Mouse (Mus musculus) heart, embryonic 10.5 days (tissue): ENCODE measurements around the gene Prkcsh. TPM values are rescaled to one million over a fixed set of nuclear protein-coding genes. Genes with fewer than 3 reads are reported as not detected.

Experiments used
- DNase-seq: peaks from one replicate; pipeline ENCODE4 v3.0.0-alpha.2; 2017; ENCODE audit warnings: low spot score
- H3K27ac ChIP-seq: fragments of 300-500 bp; sonication (generic); 2 replicates; pipeline ENCODE4 v1.5.1; 2016; ENCODE audit warnings: mild to moderate bottlenecking
- H3K27me3 ChIP-seq: fragments of 300-500 bp; sonication (generic); 2 replicates; pipeline ENCODE4 v1.6.1; 2016; ENCODE audit warnings: mild to moderate bottlenecking; ENCODE audit not compliant: poor library complexity, insufficient read depth, severe bottlenecking
- H3K36me3 ChIP-seq: fragments of 300-500 bp; sonication (generic); 2 replicates; pipeline ENCODE4 v1.6.1; 2016; ENCODE audit warnings: mild to moderate bottlenecking, moderate library complexity
- H3K4me1 ChIP-seq: fragments of 300-500 bp; sonication (generic); 2 replicates; pipeline ENCODE4 v1.6.1; 2016; ENCODE audit warnings: mild to moderate bottlenecking
- H3K4me3 ChIP-seq: fragments of 300-500 bp; sonication (generic); 2 replicates; pipeline ENCODE4 v1.5.1; 2016; ENCODE audit warnings: mild to moderate bottlenecking, moderate library complexity
- H3K9me3 ChIP-seq: fragments of 300-500 bp; sonication (generic); 2 replicates; pipeline ENCODE4 v1.6.1; 2016; ENCODE audit warnings: mild to moderate bottlenecking, moderate library complexity
- WGBS: fragments of 180-500 bp; shearing (Covaris S2); methylation state at CpG from one replicate; pipeline ENCODE4 v1.1.7; 2016; 5-methylcytosine and 5-hydroxymethylcytosine counted together
- polyA plus RNA-seq: library from polyadenylated mRNA; unstranded; fragments of >200 nt; fragmentation: Nextera tagmentation; extraction: Ambion mirVana; gene quantifications from 2 replicates; pipeline ENCODE4 v1.2.1, GENCODE M21; 2016

The Prkcsh gene
- polyA plus RNA-seq, 1 experiment from 2014 or later: 106 TPM

DNA sequence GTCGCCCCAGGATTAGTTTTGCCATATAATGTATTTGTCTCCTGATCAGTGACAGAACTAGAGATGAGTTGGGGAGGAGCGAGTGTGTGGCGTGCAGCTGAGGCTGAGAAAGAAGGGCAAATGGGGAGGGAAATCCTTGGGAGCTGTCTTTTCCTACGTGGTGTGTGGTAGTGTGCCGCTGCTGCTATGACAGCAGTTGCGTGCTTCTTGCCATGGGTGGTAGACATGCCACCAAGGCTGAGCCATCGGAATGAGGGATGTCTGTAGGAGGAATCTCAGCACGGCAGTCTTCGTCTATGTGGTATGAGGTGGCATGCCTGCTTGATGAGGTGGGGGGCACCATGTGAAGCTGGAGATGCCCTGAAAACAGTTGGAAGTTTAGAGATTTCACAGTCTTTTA is 27.8 kb downstream of the Prkcsh start:
- H3K27me3 ChIP-seq: peaks cover 9% of the 10 kb centered on the region
- H3K9me3 ChIP-seq: no peaks in the 10 kb centered on the region
- WGBS: 87% methylated on average over 9 of the region's 9 CpGs
- H3K4me1 ChIP-seq: 0 out of 2 replicates have a peak, but pooled peaks cover 9% of the 10 kb centered on the region
- no peak for DNase-seq
- H3K36me3 ChIP-seq: no peaks in the 10 kb centered on the region
- H3K27ac ChIP-seq: no peak overlapping the region
- H3K4me3 ChIP-seq: no peak overlapping the region

DNA sequence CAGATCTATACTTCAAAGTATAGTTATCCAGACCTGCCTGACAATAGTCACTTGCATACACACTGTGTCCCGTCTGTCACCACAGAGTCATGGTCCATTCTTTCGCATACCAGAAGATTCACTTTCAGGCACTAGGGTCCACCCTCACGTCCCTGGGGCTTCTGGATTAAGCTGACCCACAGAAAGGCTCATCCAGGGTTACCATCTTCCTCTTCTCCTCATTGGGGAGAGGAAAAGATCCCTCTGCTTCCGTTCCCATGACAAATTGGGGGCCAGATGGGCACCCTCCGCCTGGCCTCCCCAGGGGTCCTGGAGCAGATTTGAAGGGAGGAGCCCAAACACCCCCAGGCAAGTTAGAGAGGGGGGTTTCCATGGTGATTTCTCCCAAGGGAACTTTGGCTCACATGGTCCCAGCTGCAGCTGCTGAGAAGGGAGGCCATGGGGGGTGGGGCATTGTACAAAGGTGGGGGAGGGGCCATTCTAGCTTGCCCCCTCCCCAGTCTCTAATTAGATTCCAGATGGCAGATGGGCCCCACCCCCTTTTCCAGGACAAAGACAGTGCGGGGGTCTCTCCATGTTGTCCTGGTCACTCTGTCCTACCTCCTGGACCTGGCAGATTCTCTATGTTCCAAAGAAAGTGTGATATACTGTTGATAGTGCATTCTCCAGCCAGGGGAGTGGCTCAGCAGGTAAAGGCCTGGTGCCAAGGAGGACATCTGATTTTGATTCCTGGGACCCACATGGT is 32.9 kb downstream of the Prkcsh start:
- Histone ChIP-seq H3K27me3 (peaks cover 3% of the 10 kb centered on the region), H3K27ac (no peak overlapping the region), H3K4me3 (no peak overlapping the region), H3K36me3 (no peaks in the 10 kb centered on the region), H3K4me1 (no peaks in the 10 kb centered on the region), H3K9me3 (no peaks in the 10 kb centered on the region)
- no peak for DNase-seq
- WGBS: 46% methylated on average over 6 of the region's 6 CpGs

DNA sequence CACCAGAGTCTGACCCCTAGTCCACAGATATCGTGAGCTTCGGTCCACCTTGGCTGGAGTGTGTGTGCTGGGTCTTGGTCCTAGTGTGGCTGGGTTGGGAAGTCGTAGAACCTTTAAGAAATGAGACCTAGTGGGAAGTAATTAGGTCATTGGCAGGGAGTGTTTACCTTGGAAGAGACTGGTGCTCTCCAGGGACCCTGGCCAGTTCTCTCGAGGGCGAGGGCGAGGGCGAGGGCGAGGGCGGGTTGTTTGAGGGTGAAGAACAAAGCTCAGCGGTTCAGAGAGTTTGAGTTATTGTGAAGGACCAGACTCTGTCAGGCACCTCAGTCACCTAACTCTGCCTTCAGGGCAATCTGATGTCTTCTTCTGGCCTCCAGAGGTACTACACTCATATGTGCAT is 35.2 kb downstream of the Prkcsh start:
- WGBS: 77% methylated on average over 10 of the region's 10 CpGs
- H3K4me1 ChIP-seq: no peaks in the 10 kb centered on the region

DNA sequence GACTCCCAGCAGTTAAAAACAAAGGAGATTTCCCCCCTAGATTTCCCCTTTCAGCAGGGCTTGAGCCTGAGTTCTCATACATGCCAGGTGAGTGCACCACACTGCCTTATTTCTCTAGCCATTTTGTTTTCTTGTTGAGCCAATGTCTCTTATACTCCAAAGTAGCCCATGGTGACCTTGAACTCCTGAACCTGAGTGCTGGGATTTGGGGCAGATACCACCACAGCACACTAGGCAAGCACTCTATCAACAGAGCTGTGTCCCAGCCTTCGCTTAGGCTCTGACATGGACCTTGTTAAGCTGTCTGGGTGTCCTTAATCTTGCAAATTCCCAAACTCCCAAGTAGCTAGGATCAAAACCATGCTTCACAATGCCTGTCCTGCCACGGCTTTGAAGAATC is 39.2 kb downstream of the Prkcsh start:
- H3K9me3 ChIP-seq: no peaks in the 10 kb centered on the region
- no peaks in the 10 kb centered on the region for H3K4me1 ChIP-seq
- H3K36me3 ChIP-seq: no peaks in the 10 kb centered on the region
- no peaks in the 10 kb centered on the region; the same call in 1 of the 2 replicates for H3K27me3 ChIP-seq
- H3K27ac ChIP-seq: no peak overlapping the region
- H3K4me3 ChIP-seq: no peak overlapping the region
- 70% methylated on average over 2 of the region's 2 CpGs for WGBS
- no peak for DNase-seq

More for the DNA sequence above, 35.2 kb downstream of the Prkcsh start:
- Histone ChIP-seq H3K9me3 (no peaks in the 10 kb centered on the region), H3K27ac (no peak overlapping the region), H3K27me3 (no peaks in the 10 kb centered on the region), H3K4me3 (no peak overlapping the region), H3K36me3 (no peaks in the 10 kb centered on the region)
- DNase-seq: no peak

DNA sequence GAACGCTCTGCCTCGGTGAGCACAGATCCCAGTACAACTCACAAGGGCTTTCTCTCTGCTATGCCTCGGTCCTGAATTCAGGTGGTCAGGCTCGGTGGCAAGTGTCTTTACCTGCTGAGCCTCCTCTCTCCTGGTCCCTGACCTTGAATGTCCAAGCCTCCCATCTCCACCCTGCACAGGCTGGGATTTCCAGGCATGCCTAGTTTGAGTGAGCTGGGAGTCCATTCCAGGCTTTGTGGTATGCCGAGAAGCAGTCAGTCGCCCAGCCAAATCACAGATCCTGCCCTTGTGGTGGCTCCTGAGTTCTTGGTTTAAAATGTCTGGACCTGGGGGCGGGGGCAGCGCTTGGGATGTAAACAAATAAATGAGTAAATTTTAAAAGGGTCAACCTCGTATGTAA is 44.7 kb downstream of the Prkcsh start:
- peaks cover 40% of the 10 kb centered on the region for H3K27me3 ChIP-seq
- H3K4me1 ChIP-seq: peaks cover 26% of the 10 kb centered on the region
- H3K36me3 ChIP-seq: no peaks in the 10 kb centered on the region
- 58% methylated on average over 9 of the region's 9 CpGs for WGBS
- no peak overlapping the region for H3K4me3 ChIP-seq
- DNase-seq: no peak
- H3K9me3 ChIP-seq: no peaks in the 10 kb centered on the region
- no peak overlapping the region for H3K27ac ChIP-seq

DNA sequence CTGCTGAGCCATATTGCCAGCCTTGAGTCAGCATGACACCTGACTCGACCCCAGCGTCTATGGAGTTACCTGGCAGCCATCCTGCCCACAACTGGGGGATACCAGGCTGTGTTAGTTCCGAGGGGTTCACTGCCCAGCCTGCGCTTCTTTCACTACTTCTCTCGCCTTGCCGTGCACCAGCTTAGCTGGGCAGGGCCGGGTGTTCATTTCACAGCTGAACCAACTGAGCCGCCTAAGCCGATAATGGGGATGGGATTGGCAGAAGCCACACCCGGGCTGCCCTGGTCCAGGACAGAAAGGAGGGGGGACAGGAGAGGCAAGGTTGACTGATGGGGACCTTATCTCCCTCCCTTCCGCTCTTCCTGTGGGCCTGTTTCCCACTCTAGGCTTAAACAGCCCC is 46.7 kb downstream of the Prkcsh start:
- peaks cover 58% of the 10 kb centered on the region for H3K27me3 ChIP-seq
- DNase-seq: no peak
- 63% methylated on average over 11 of the region's 11 CpGs for WGBS
- H3K36me3 ChIP-seq: no peaks in the 10 kb centered on the region
- no peaks in the 10 kb centered on the region for H3K9me3 ChIP-seq
- H3K4me3 ChIP-seq: no peak overlapping the region
- no peak overlapping the region for H3K27ac ChIP-seq
- peaks cover 27% of the 10 kb centered on the region for H3K4me1 ChIP-seq

DNA sequence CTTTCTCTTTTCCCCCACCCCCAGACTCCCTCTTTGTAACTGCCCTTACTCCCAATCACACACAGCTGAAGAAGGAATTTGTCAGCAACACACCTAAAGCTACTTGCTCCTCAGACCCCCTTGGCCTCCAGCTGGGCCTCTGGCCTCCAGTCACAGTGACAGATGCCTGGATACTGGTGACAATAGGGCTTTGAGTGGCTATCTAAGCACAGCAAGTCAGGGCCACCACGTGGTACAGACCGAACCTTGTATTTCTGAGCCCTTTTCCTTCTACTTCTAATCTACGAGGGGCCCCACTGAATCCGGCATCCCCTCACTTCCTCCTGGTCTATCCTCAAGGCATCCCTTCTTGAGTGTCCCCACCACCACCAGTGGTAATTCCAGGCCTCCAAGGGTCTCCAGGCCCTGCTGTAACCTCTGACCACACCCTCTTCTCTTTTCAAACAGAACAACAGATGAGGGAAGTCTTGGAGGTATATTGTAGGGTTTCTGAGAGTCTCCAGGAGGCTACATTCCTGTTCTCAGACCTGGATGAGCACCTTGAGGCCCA is 47.2 kb downstream of the Prkcsh start:
- Histone ChIP-seq H3K4me3 (0 out of 2 replicates have a peak overlapping the region, but pooled peaks have one; percentile 58), H3K27ac (no peak overlapping the region), H3K27me3 (peaks cover 63% of the 10 kb centered on the region), H3K9me3 (no peaks in the 10 kb centered on the region), H3K36me3 (no peaks in the 10 kb centered on the region), H3K4me1 (peaks cover 32% of the 10 kb centered on the region)
- 48% methylated on average over 4 of the region's 4 CpGs for WGBS
- DNase-seq: no peak

DNA sequence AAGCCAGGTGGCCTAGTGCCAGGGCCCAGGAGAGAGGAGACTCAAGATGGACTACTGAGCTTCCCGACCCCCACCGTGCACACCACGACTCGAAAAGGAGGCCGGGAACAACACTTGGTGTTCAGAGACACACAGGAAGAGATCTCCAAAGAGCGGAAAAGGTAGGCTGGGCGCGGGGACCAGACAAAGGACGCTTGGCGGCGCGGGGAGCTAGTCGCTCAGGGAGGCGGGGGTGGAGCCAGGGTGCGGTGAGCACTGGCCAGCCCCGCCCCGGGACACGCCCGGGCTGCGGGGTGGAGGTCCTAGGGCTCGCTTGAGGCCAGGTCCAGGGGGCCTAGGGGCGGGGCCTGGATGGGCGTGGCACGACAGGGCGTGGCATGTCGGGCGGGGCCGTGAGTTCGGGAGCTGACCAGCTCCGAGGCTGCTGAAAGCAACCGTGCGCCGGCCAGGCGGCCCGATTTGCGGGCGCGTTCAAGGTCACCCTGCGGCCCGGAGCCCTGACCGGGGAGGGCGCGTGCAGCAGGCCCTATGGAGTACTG is 47.8 kb downstream of the Prkcsh start:
- H3K9me3 ChIP-seq: no peaks in the 10 kb centered on the region
- no peaks in the 10 kb centered on the region for H3K36me3 ChIP-seq
- DNase-seq: peak; percentile 93
- 2% methylated on average over 43 of the region's 43 CpGs for WGBS
- H3K4me3 ChIP-seq: peak overlapping the region; percentile 58
- peaks cover 70% of the 10 kb centered on the region for H3K27me3 ChIP-seq
- H3K27ac ChIP-seq: peak overlapping the region; percentile 64
- peaks cover 33% of the 10 kb centered on the region for H3K4me1 ChIP-seq

DNA sequence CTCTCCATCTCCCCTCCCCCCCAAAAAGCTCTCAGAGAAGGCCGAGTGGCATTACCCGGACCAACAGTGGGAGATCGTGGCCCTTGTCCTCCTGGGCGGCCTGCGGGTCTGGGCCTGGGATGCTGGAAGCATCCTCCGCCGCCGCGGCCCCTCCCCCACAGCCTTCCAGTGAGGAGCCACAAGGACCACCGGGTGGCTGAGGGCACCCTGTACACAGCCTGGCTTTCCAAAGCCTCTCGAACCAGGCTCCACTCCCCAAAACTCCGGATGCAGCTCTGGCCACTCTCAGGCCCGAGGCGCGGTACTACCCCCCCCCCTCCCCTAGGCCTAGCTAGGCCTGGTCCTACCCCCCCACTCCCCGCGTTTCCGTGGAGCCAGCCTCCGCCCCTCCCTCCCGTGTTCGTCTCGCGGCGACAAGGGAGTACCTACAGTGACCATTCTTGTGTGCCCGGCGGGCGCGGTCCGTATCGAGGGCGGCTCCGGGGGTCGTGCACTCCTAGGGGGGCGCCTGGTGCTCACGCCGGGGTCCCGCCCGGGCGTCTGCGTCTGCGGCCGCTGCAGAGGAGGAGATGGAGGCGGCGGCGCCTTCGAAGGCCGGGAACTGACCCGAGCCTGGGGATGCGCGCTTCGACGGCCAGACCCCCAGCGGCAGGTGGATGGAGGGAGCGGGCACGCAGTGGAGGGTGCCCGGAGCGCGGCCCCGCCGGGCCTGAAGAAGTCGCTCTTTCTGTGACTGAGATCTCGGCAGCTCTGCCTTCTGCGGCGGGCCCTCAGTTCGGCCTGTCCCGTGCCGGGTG is 48.8 kb downstream of the Prkcsh start:
- Histone ChIP-seq H3K27ac (peak overlapping the region; percentile 64; the same call in 1 of the 2 replicates), H3K4me1 (peaks cover 36% of the 10 kb centered on the region), H3K9me3 (no peaks in the 10 kb centered on the region), H3K4me3 (peak overlapping the region; percentile 58), H3K27me3 (peaks cover 79% of the 10 kb centered on the region), H3K36me3 (no peaks in the 10 kb centered on the region)
- WGBS: 1% methylated on average over 67 of the region's 67 CpGs
- DNase-seq: no peak

DNA sequence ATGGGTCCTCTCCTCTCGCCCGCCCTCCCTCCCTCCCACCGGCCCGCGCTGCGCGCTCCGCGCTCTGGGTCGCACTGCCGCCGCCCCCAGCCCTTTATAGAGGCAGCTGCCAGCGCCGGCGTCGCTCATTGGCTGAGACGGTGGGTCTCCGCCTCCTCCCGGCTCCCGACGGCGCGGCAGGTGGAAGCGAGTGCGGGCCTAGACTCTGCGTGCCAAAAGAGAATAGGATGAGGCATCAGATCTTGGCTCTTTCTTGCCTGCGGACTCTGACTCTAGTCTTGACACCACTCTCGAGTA is 49.3 kb downstream of the Prkcsh start, which contains the start of gene Elavl3:
TSS of gene Elavl3 (minus strand) at position 66 of the 297 bp plus-strand sequence.
- under 1% methylated on average over 28 of the region's 28 CpGs for WGBS
- no peaks in the 10 kb centered on the region for H3K9me3 ChIP-seq
- peaks cover 36% of the 10 kb centered on the region for H3K4me1 ChIP-seq
- H3K4me3 ChIP-seq: peak within 1 kb of the TSS; percentile 58
- DNase-seq: no peak
- H3K36me3 ChIP-seq: peaks cover 2% of the 10 kb centered on the region
- peak within 1 kb of the TSS; percentile 64; the same call in 1 of the 2 replicates for H3K27ac ChIP-seq
- H3K27me3 ChIP-seq: peaks cover 83% of the 10 kb centered on the region

DNA sequence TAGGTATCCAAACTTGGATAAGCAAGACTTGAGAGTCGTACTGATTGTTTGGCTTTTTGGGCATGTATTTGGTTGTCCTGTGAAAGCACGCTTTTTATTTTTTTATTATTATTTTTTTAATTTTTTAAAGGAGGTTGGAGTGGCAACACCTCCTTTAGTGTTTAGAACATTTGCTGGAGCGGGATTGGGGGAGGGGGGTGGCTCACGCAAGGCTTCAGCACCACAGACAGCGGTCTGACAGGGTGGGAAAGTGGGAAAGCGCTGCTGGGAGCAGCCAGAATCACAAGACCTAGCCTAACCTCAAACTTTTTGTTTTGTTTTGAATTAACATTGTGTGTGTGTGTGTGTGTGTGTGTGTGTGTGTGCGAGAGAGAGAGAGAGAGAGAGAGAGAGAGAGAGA is 51.1 kb downstream of the Prkcsh start:
- H3K36me3 ChIP-seq: peaks cover 19% of the 10 kb centered on the region
- no peak for DNase-seq
- 21% methylated on average over 6 of the region's 7 CpGs for WGBS

DNA sequence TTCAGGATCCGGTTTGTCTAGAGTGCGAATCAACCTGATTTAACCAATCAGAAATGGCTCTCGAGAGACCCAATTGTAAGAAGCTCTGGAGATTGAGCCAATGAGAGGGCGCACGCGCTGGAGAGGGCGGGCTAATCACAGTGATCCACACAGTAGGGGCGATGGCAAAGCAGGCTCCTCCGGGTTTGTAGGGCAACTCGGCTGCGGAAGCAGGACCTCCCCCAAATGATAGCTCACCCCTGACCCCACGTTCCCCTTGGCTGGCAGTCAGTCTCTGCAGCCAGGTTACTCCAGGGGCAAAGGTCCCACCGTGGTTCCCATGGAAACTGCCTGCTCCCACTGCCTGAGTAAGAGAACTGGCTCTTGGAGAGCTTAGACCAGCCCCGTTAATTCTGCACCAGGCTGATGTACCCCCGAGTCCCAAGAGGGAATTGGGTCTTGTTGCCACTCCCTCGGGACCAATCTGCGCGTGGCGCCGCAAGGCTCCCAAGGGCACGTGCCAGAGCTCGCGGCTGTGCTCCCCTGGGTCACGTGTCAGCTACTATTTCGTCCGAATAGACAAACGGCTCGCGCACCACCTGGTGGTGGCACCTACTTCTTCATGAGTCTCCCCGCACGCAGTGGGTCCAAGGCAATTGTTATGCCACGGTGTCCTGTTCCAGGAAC is 51.9 kb downstream of the Prkcsh start:
- peak overlapping the region; percentile 27 for H3K4me3 ChIP-seq

More for the DNA sequence above, 51.1 kb downstream of the Prkcsh start:
- Histone ChIP-seq H3K4me1 (peaks cover 36% of the 10 kb centered on the region), H3K27ac (no peak overlapping the region), H3K9me3 (no peaks in the 10 kb centered on the region), H3K4me3 (no peak overlapping the region), H3K27me3 (peaks cover 80% of the 10 kb centered on the region)

More for the DNA sequence above, 51.9 kb downstream of the Prkcsh start:
- no peaks in the 10 kb centered on the region for H3K9me3 ChIP-seq
- DNase-seq: peak; percentile 89
- H3K27ac ChIP-seq: no peak overlapping the region
- WGBS: 2% methylated on average over 32 of the region's 32 CpGs
- peaks cover 35% of the 10 kb centered on the region for H3K4me1 ChIP-seq
- peaks cover 27% of the 10 kb centered on the region for H3K36me3 ChIP-seq
- H3K27me3 ChIP-seq: peaks cover 71% of the 10 kb centered on the region
